Mouse (Mus musculus): Measurements from ENCODE around the gene E130114P18Rik. TPM values are rescaled to one million over a fixed set of nuclear protein-coding genes. Genes with fewer than 3 reads are reported as not detected.
A peak's percentile ranks its signal among the peaks of the same experiment; 100 is the strongest.

Gene E130114P18Rik
- polyA plus RNA-seq, 1 experiment from 2014 or later: 71.1 TPM

- 63% methylated on average over 7 of the region's 7 CpGs for WGBS
- Histone ChIP-seq H3K4me3 (peak overlapping the region; percentile 96), H3K4me1 (peaks cover 48% of the 10 kb centered on the region), H3K4me2 (peak overlapping the region; percentile 82), H3K9ac (peak overlapping the region; percentile 66), H3K27ac (peak overlapping the region; percentile 98; the same call in 1 of the 2 replicates), H3K27me3 (0 out of 2 replicates have a peak, but pooled peaks cover 3% of the 10 kb centered on the region), H3K9me3 (replicated peaks) (no peaks in the 10 kb centered on the region), H3K36me3 (ENCODE audit: poor library complexity, severe bottlenecking) (peaks cover 28% of the 10 kb centered on the region)
- no peak for ATAC-seq
These were observed 3.0 kb upstream of the E130114P18Rik start for GRCm38 (mm10) chr4:97780666-97781435.

GRCm38 (mm10) chr4:97780024-97780423 lies 2.1 kb upstream of the E130114P18Rik start:
- Histone ChIP-seq H3K27ac (peak overlapping the region; percentile 98), H3K27me3 (0 out of 2 replicates have a peak, but pooled peaks cover 3% of the 10 kb centered on the region), H3K9ac (peak overlapping the region; percentile 100)

GRCm38 (mm10) chr4:97779003-97779930 lies 1.4 kb upstream of the E130114P18Rik start:
- peak overlapping the region; percentile 98 for H3K27ac ChIP-seq
- H3K4me2 ChIP-seq: peak overlapping the region; percentile 82
- peaks cover 16% of the 10 kb centered on the region for H3K36me3 ChIP-seq (ENCODE audit: poor library complexity, severe bottlenecking)
- H3K27me3 ChIP-seq: 0 out of 2 replicates have a peak, but pooled peaks cover 3% of the 10 kb centered on the region
- WGBS: 3% methylated on average over 18 of the region's 18 CpGs
- ATAC-seq: no peak
- H3K4me1 ChIP-seq: peaks cover 47% of the 10 kb centered on the region
- no peaks in the 10 kb centered on the region for H3K9me3 ChIP-seq (replicated peaks)
- H3K9ac ChIP-seq: peak overlapping the region; percentile 100
- peak overlapping the region; percentile 96 for H3K4me3 ChIP-seq

More at GRCm38 (mm10) chr4:97780024-97780423, 2.1 kb upstream of the E130114P18Rik start:
- Histone ChIP-seq H3K4me2 (peak overlapping the region; percentile 82), H3K9me3 (replicated peaks) (no peaks in the 10 kb centered on the region), H3K36me3 (ENCODE audit: poor library complexity, severe bottlenecking) (peaks cover 22% of the 10 kb centered on the region), H3K4me3 (peak overlapping the region; percentile 96), H3K4me1 (peaks cover 48% of the 10 kb centered on the region)
- 16% methylated on average over 7 of the region's 7 CpGs for whole genome bisulfite sequencing
- no peak for ATAC-seq

GRCm38 (mm10) chr4:97778211-97779002 lies 529 bp upstream of the E130114P18Rik start:
- Histone ChIP-seq H3K9ac (peak overlapping the region; percentile 100), H3K4me3 (peak overlapping the region; percentile 96), H3K9me3 (replicated peaks) (no peaks in the 10 kb centered on the region), H3K27me3 (0 out of 2 replicates have a peak, but pooled peaks cover 3% of the 10 kb centered on the region), H3K4me2 (peak overlapping the region; percentile 82), H3K36me3 (ENCODE audit: poor library complexity, severe bottlenecking) (peaks cover 8% of the 10 kb centered on the region), H3K27ac (peak overlapping the region; percentile 98), H3K4me1 (peaks cover 48% of the 10 kb centered on the region)
- peak; percentile 30 for ATAC-seq
- WGBS: 1% methylated on average over 77 of the region's 94 CpGs

GRCm38 (mm10) chr4:97777081-97777705 lies 685 bp downstream of the E130114P18Rik start:
- H3K4me3 ChIP-seq: peak overlapping the region; percentile 96
- peaks cover 43% of the 10 kb centered on the region for H3K4me1 ChIP-seq
- H3K9me3 ChIP-seq (replicated peaks): no peaks in the 10 kb centered on the region
- peak overlapping the region; percentile 100 for H3K9ac ChIP-seq
- peak overlapping the region; percentile 82 for H3K4me2 ChIP-seq
- under 1% methylated on average over 25 of the region's 77 CpGs for WGBS
- H3K27me3 ChIP-seq: 0 out of 2 replicates have a peak, but pooled peaks cover 3% of the 10 kb centered on the region
- peak; percentile 57 for ATAC-seq
- H3K27ac ChIP-seq: peak overlapping the region; percentile 98
- H3K36me3 ChIP-seq (ENCODE audit: poor library complexity, severe bottlenecking): no peaks in the 10 kb centered on the region

GRCm38 (mm10) chr4:97776388-97777080 lies 1.3 kb downstream of the E130114P18Rik start:
- Histone ChIP-seq H3K9me3 (replicated peaks) (no peaks in the 10 kb centered on the region), H3K27me3 (0 out of 2 replicates have a peak, but pooled peaks cover 3% of the 10 kb centered on the region), H3K9ac (peak overlapping the region; percentile 100), H3K4me1 (peaks cover 47% of the 10 kb centered on the region), H3K27ac (peak overlapping the region; percentile 98), H3K36me3 (ENCODE audit: poor library complexity, severe bottlenecking) (no peaks in the 10 kb centered on the region), H3K4me2 (peak overlapping the region; percentile 82), H3K4me3 (peak overlapping the region; percentile 96)
- WGBS: 1% methylated on average over 10 of the region's 10 CpGs
- no peak for ATAC-seq

GRCm38 (mm10) chr4:97775494-97776265 lies 2.2 kb downstream of the E130114P18Rik start:
- H3K27ac ChIP-seq: peak overlapping the region; percentile 98
- H3K4me1 ChIP-seq: peaks cover 48% of the 10 kb centered on the region
- peak overlapping the region; percentile 96 for H3K4me3 ChIP-seq
- H3K9ac ChIP-seq: peak overlapping the region; percentile 100
- H3K9me3 ChIP-seq (replicated peaks): no peaks in the 10 kb centered on the region
- peak overlapping the region; percentile 82 for H3K4me2 ChIP-seq
- WGBS: 2% methylated on average over 20 of the region's 20 CpGs
- H3K36me3 ChIP-seq (ENCODE audit: poor library complexity, severe bottlenecking): no peaks in the 10 kb centered on the region
- H3K27me3 ChIP-seq: 0 out of 2 replicates have a peak, but pooled peaks cover 3% of the 10 kb centered on the region
- no peak for ATAC-seq

GRCm38 (mm10) chr4:97775059-97775458 lies 2.8 kb downstream of the E130114P18Rik start:
- no peak for ATAC-seq
- H3K4me1 ChIP-seq: peaks cover 47% of the 10 kb centered on the region
- 0% methylated on average over 13 of the region's 13 CpGs for WGBS

GRCm38 (mm10) chr4:97774446-97774950 lies 3.4 kb downstream of the E130114P18Rik start:
- 13% methylated on average over 4 of the region's 4 CpGs for WGBS
- Histone ChIP-seq H3K9ac (peak overlapping the region; percentile 100; the same call in 1 of the 2 replicates), H3K4me2 (peak overlapping the region; percentile 82), H3K4me1 (peaks cover 47% of the 10 kb centered on the region), H3K27ac (peak overlapping the region; percentile 98), H3K36me3 (ENCODE audit: poor library complexity, severe bottlenecking) (no peaks in the 10 kb centered on the region), H3K9me3 (replicated peaks) (no peaks in the 10 kb centered on the region), H3K4me3 (peak overlapping the region; percentile 96), H3K27me3 (0 out of 2 replicates have a peak, but pooled peaks cover 3% of the 10 kb centered on the region)
- no peak for ATAC-seq

More at GRCm38 (mm10) chr4:97775059-97775458, 2.8 kb downstream of the E130114P18Rik start:
- Histone ChIP-seq H3K27me3 (0 out of 2 replicates have a peak, but pooled peaks cover 3% of the 10 kb centered on the region), H3K4me3 (peak overlapping the region; percentile 96), H3K9ac (peak overlapping the region; percentile 100), H3K4me2 (peak overlapping the region; percentile 82), H3K27ac (peak overlapping the region; percentile 98), H3K36me3 (ENCODE audit: poor library complexity, severe bottlenecking) (no peaks in the 10 kb centered on the region), H3K9me3 (replicated peaks) (no peaks in the 10 kb centered on the region)
